ENCODE assay signal across 8 mouse cellular contexts in genomic region chr11:97188643-97188955, GRCm38 (mm10). TPM values are rescaled to one million over a fixed set of nuclear protein-coding genes. Genes with fewer than 3 reads are reported as not detected.
DNase-seq lines count a peak whose midpoint lies in the region; ATAC-seq and TF ChIP-seq lines count a peak whose summit lies in the region.

No protein-coding gene starts in this region.

- DNase-seq in liver, adult 2 months (ENCODE audit: extremely low read depth, low read depth, low spot score) = no peak
- DNase-seq in liver (no peak), MN1 (ENCODE audit: low spot score) (no peak)
- no peak for DNase-seq in embryonic facial prominence, embryonic 14.5 days (ENCODE audit: low spot score)
- DNase-seq in c-Kit-positive CD71-positive TER-119-positive erythroid progenitor cells, embryonic 14.5 days (ENCODE audit: low spot score) = no peak
- no peak for DNase-seq in kidney, postnatal 4 days

- peak overlapping the region; percentile 56 for H3K4me3 ChIP-seq in liver, adult 2 months (ENCODE audit: insufficient read depth, low read depth, low read length)
- H3K4me3 ChIP-seq in embryonic facial prominence, embryonic 14.5 days (ENCODE audit: low read depth, low read length) = peak overlapping the region; percentile 87
- peak overlapping the region; percentile 58 for H3K4me3 ChIP-seq in intestine, embryonic 16.5 days (ENCODE audit: low read length)
- peak overlapping the region; percentile 95 for H3K4me3 ChIP-seq in neural tube, embryonic 13.5 days

- whole genome bisulfite sequencing in liver, adult 2 months = under 1% methylated on average over 15 of the region's 15 CpGs
- WGBS in embryonic facial prominence, embryonic 14.5 days = under 1% methylated on average over 15 of the region's 15 CpGs
- 1% methylated on average over 15 of the region's 15 CpGs for WGBS in intestine, embryonic 16.5 days
- under 1% methylated on average over 15 of the region's 15 CpGs for WGBS in neural tube, embryonic 13.5 days

- H3K9me3 ChIP-seq in embryonic facial prominence, embryonic 14.5 days (ENCODE audit: control insufficient read depth, low read length) = no peaks in the 10 kb centered on the region
- H3K9me3 ChIP-seq in intestine, embryonic 16.5 days (ENCODE audit: control insufficient read depth, low read length) = no peaks in the 10 kb centered on the region
- no peaks in the 10 kb centered on the region for H3K9me3 ChIP-seq in neural tube, embryonic 13.5 days

- peak overlapping the region; percentile 68 for H3K9ac ChIP-seq in liver, adult 2 months (ENCODE audit: low read depth, low read length)
- H3K9ac ChIP-seq in embryonic facial prominence, embryonic 14.5 days (ENCODE audit: low read depth, low read length) = peak overlapping the region; percentile 81
- H3K9ac ChIP-seq in intestine, embryonic 16.5 days (ENCODE audit: low read depth, low read length) = peak overlapping the region; percentile 95
- H3K9ac ChIP-seq in neural tube, embryonic 13.5 days = peak overlapping the region; percentile 78

- no peak for TF ChIP-seq CTCF in liver, adult 2 months (IDR thresholded peaks at IDR 0.05; ENCODE audit: low read depth, low read length)

- H3K4me2 ChIP-seq in embryonic facial prominence, embryonic 14.5 days (ENCODE audit: low read depth, low read length) = peak overlapping the region; percentile 88
- H3K4me2 ChIP-seq in intestine, embryonic 16.5 days (ENCODE audit: low read depth, low read length) = peak overlapping the region; percentile 72
- H3K4me2 ChIP-seq in neural tube, embryonic 13.5 days = peak overlapping the region; percentile 78

- peaks cover 12% of the 10 kb centered on the region for H3K36me3 ChIP-seq in liver, adult 2 months (ENCODE audit: control insufficient read depth, insufficient read depth, low read length)
- H3K36me3 ChIP-seq in embryonic facial prominence, embryonic 14.5 days (ENCODE audit: control insufficient read depth, insufficient read depth, low read length) = peaks cover 27% of the 10 kb centered on the region
- no peaks in the 10 kb centered on the region for H3K36me3 ChIP-seq in intestine, embryonic 16.5 days (ENCODE audit: control insufficient read depth, insufficient read depth, low read length)
- H3K36me3 ChIP-seq in neural tube, embryonic 13.5 days = peaks cover 20% of the 10 kb centered on the region

- no peak for ATAC-seq in embryonic facial prominence, embryonic 14.5 days (ENCODE audit: low read depth)
- ATAC-seq in intestine, embryonic 16.5 days = no peak
- ATAC-seq in neural tube, embryonic 13.5 days (ENCODE audit: low read depth) = no peak

- H3K27me3 ChIP-seq in liver, adult 2 months (ENCODE audit: control insufficient read depth, insufficient read depth, low read length) = no peaks in the 10 kb centered on the region
- H3K27me3 ChIP-seq in embryonic facial prominence, embryonic 14.5 days (replicated peaks; ENCODE audit: control insufficient read depth, insufficient read depth, low read length) = no peaks in the 10 kb centered on the region
- no peaks in the 10 kb centered on the region for H3K27me3 ChIP-seq in intestine, embryonic 16.5 days (replicated peaks; ENCODE audit: control insufficient read depth, insufficient read depth, low read length)
- no peaks in the 10 kb centered on the region for H3K27me3 ChIP-seq in neural tube, embryonic 13.5 days

- H3K4me1 ChIP-seq in liver, adult 2 months (ENCODE audit: control insufficient read depth, insufficient read depth, low read length) = peaks cover 6% of the 10 kb centered on the region; the same call in 1 of the 2 replicates
- peaks cover 13% of the 10 kb centered on the region for H3K4me1 ChIP-seq in embryonic facial prominence, embryonic 14.5 days (ENCODE audit: control insufficient read depth, insufficient read depth, low read length)
- peaks cover 22% of the 10 kb centered on the region for H3K4me1 ChIP-seq in intestine, embryonic 16.5 days (ENCODE audit: control insufficient read depth, insufficient read depth, low read length)
- peaks cover 42% of the 10 kb centered on the region for H3K4me1 ChIP-seq in neural tube, embryonic 13.5 days (replicated peaks)

- TF ChIP-seq POLR2A in liver, adult 2 months (IDR thresholded peaks at IDR 0.05; ENCODE audit: extremely low read depth, insufficient read depth, low read length) = no peak

- peak overlapping the region; percentile 80 for H3K27ac ChIP-seq in liver, adult 2 months (replicated peaks; ENCODE audit: insufficient read depth, low read depth, low read length)
- peak overlapping the region; percentile 90 for H3K27ac ChIP-seq in embryonic facial prominence, embryonic 14.5 days (replicated peaks; ENCODE audit: low read depth, low read length)
- peak overlapping the region; percentile 93 for H3K27ac ChIP-seq in intestine, embryonic 16.5 days (ENCODE audit: low read length)
- H3K27ac ChIP-seq in neural tube, embryonic 13.5 days (replicated peaks) = peak overlapping the region; percentile 99

- peaks cover 3% of the 10 kb centered on the region; the same call in 1 of the 2 replicates for H3K79me2 ChIP-seq in liver, adult 2 months (ENCODE audit: control insufficient read depth, insufficient read depth, low read length)

RNA-seq across cellular contexts. Expression of gene Kpnb1, which starts 0.9 kb away (rescaled TPM):
- total RNA-seq in liver, adult 2 months (2014; rRNA removed) = 40.7 and 44.6 TPM in 2 replicates
- polyA plus RNA-seq in liver, adult 2 months (2012; rRNA removed) = 14.9 and 16.2 TPM in 2 replicates
- polyA plus RNA-seq in embryonic facial prominence, embryonic 14.5 days (2014; fragmentation: Nextera tagmentation; extraction: Ambion mirVana) = 59.8 and 66.0 TPM in 2 replicates
- polyA plus RNA-seq in intestine, embryonic 16.5 days (2015; fragmentation: Nextera tagmentation; extraction: Ambion mirVana) = 31.9 and 36.3 TPM in 2 replicates
- 31.0 and 34.8 TPM in 2 replicates for polyA plus RNA-seq in neural tube, embryonic 13.5 days (2015; fragmentation: Nextera tagmentation; extraction: Ambion mirVana)

RNA-seq across cellular contexts. Expression of gene Tbkbp1, which starts 37.3 kb away (rescaled TPM):
- 1.0 and 1.9 TPM in 2 replicates for total RNA-seq in liver, adult 2 months (2014; rRNA removed)
- polyA plus RNA-seq in liver, adult 2 months (2012; rRNA removed) = 6.1 and 6.4 TPM in 2 replicates
- 7.6 TPM in 2 replicates for polyA plus RNA-seq in embryonic facial prominence, embryonic 14.5 days (2014; fragmentation: Nextera tagmentation; extraction: Ambion mirVana)
- 2.0 TPM in 2 replicates for polyA plus RNA-seq in intestine, embryonic 16.5 days (2015; fragmentation: Nextera tagmentation; extraction: Ambion mirVana)
- 9.1 and 9.5 TPM in 2 replicates for polyA plus RNA-seq in neural tube, embryonic 13.5 days (2015; fragmentation: Nextera tagmentation; extraction: Ambion mirVana)
